Mouse (Mus musculus): ENCODE results near the gene Ttyh1.
"Not testable (repeated sequence)": the region's sequence is repeated elsewhere in the genome, so short reads cannot be mapped to it uniquely, and the experiment has no call there.

Ttyh1 gene

DNA sequence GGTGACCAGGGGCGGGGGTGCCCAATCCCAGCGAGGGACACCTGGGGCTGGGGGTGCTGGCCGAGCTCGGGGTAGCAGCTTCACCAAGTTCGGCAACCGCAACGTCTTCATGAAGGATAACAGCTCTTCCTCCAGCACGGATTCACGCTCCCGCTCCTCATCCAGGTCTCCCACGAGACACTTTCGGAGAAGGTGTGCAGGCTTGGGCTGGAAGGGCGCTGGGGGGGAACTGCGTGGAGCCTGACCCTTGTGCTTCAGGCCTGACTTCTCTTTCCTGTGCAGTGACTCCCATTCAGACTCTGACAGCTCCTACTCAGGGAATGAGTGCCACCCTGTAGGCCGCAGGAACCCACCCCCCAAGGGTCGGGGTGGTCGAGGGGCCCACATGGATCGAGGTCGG is 24.3 kb downstream of the Ttyh1 start:
- DNase-seq (ENCODE audit: low read depth, low spot score) = no peak

- no peak for DNase-seq (ENCODE audit: low read depth, low spot score)
Measured at GRCm38 (mm10) chr7:4144046-4144445, 24.8 kb downstream of the Ttyh1 start.

DNA sequence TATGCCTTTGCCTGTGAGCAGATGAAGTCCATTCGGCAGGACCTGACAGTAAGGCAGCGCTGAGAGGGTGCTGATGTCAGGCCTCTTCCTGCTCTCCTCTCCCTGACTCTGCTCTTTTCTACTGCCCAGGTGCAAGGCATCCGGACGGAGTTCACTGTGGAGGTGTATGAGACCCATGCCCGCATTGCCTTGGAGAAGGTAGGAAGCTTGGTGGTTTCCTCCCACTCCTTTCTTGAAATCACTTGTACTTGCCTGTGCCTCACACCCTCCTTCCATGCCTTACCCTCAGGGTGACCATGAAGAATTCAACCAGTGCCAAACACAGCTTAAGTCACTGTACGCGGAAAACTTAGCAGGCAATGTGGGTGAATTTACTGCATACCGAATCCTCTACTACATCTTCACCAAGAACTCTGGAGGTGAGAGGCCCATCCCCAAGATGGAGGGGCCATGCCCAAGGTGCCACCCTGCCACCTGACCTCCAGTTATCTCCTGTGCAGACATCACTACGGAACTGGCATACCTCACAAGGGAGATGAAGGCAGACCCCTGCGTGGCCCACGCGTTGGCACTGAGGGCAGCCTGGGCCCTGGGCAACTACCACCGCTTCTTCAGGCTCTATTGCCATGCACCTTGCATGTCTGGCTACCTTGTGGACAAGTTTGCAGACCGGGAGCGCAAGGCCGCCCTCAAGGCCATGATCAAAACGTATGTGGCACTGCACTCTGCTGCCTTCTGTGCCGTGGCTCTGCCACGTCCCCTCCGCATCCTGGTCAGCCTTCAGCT is 25.8 kb downstream of the Ttyh1 start:
- DNase-seq (ENCODE audit: low read depth, low spot score) = no peak

GRCm38 (mm10) chr7:4145552-4146190 is 26.5 kb downstream of the Ttyh1 start:
- DNase-seq (ENCODE audit: low read depth, low spot score) = peak; percentile 76

DNA sequence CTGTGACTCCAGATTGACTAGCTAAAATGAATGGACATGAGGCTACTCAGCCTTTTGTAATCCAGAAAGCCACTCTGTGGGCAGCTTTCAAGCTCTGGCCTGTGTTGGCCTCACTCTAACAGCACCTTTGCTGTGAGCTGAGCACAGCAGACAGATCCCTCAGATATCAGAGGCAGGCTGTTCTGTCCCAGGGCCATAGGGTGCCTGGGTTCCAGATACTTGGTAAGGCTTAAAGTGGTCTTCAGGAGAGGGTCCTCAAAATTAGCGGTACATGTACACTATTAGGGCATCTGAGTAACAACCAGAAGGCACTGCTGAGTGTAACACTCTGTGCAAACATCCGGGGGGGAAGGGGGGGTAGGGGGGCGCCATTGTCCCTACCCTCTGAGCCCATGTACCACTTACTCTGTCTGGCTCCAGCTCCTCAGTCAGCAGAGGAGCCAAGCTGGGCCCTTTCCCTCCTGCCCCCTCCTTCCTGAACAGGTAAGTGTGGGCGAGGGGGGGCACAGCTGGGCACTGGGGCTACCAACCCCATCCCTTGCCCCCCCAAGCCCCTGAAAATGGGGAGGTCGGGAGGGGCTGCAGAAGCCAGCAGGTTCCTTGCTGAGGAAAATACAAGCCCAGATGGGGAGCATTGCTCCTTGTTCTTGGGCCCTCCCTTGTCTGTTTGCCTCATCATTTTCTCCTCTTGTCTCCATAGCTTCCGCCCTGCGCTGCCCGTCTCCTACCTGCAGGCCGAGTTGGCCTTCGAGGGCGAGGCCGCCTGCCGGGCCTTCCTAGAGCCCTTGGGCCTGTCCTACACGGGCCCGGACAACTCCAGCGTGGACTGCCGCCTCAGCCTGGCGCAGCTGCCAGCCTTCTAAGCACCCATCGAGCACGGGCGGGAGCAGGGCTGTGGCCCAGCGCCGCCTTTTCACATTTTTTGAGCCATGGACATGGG is 27.3 kb downstream of the Ttyh1 start:
- DNase-seq (ENCODE audit: low read depth, low spot score) = no peak

GRCm38 (mm10) chr7:4147371-4147770 is 28.2 kb downstream of the Ttyh1 start:
- no peak for DNase-seq (ENCODE audit: low read depth, low spot score)

DNA sequence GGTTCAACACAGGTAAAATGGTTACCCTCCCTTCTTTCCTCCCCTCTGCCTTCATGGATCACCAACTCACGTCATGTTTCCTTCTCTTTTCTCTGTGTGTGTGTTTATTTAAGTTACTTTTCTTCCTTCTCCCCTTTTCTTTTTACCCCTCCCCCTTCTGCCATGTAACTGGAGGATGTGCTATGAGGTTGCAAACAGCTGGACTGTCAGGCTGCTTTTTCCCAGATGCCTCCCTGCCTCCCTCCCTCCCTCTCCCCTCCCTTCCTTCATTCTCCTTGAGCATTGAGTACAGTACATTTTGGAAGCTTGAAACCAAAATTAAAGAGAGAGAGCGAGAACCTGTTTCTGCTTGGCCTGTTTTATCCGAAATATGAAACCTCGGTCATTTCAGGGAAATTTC is 28.6 kb downstream of the Ttyh1 start:
- DNase-seq (ENCODE audit: low read depth, low spot score) = no peak

- DNase-seq (ENCODE audit: low read depth, low spot score) = peak; percentile 50
Measured at GRCm38 (mm10) chr7:4148341-4149208, 29.4 kb downstream of the Ttyh1 start.

DNA sequence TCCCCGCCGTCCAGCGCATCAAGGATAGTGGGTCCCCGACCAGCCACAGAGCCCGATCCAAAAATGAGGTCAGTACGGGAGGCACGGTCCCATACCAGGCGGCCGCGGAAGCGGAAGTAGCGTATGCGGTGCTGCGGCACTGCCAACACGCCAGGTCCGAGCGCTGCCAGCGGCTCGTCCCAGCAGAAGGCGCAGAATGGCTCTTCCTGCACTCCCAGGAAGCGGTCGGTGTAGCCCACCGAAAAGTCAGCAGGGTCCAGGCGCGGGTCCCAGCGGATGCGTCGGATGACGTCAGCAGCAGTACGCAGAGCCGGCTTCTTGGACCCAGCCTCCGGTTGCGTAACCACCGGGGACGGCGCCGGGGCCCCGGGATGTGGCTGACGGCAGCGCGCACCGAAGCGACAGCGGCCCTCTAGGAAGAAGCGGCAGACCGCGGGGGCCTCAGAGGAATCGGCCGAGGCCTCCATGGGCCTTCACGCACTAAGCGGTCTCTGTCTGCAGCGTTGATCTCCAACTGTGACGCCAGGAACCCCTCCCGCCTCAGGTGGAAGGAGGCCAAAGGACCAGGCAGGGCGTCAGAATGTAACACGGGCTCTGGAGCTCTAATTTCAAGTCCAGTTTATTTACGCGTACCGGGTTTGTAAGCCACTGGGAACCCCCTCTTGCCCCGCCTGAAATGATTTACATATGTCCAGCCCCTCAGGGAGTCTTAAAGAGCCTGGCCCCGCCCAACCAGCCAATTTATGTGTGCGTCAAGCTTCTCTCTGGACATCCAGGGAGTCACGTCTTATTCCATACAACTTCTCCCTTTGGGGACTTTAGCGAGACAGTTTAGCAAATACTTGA is 30.2 kb downstream of the Ttyh1 start:
- peak; percentile 95 for DNase-seq (ENCODE audit: low read depth, low spot score)

DNA sequence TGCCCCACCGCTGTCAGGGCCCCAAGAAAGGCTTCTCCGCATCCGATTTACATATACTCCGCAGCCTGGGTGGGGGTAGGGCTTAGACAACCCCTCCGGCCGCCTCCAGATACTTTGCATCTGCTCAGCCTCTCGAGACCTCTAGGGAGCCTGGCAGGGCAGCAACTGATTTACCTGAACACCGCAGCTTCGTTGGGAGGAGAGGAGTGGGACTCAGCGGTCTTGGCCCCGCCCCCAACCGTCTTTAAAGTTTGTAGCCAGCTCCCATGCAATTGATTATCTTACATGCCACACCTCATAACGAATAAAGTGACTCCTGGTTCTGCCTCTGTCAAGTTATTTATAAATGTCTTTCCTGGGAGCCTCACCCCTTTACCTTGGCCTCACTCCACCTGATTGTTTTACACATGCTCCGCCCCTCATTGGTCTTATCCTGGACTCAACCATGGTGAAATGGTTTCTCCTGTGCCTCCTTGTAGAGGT is 30.9 kb downstream of the Ttyh1 start, which contains the start of gene Leng9:
Leng9 (minus strand) TSS at position 316 of the 483 bp plus-strand sequence.
- no peak for DNase-seq (ENCODE audit: low read depth, low spot score)

- peak; percentile 66 for DNase-seq (ENCODE audit: low read depth, low spot score)
Measured at GRCm38 (mm10) chr7:4150811-4151221, 31.6 kb downstream of the Ttyh1 start.

- no peak for DNase-seq (ENCODE audit: low read depth, low spot score)
Measured at GRCm38 (mm10) chr7:4151241-4151640, 32.0 kb downstream of the Ttyh1 start.

GRCm38 (mm10) chr7:4154356-4154755 is 35.1 kb downstream of the Ttyh1 start:
- no peak for DNase-seq (ENCODE audit: low read depth, low spot score)

GRCm38 (mm10) chr7:4154976-4155375 is 35.8 kb downstream of the Ttyh1 start:
- peak; percentile 88 for DNase-seq (ENCODE audit: low read depth, low spot score)

DNA sequence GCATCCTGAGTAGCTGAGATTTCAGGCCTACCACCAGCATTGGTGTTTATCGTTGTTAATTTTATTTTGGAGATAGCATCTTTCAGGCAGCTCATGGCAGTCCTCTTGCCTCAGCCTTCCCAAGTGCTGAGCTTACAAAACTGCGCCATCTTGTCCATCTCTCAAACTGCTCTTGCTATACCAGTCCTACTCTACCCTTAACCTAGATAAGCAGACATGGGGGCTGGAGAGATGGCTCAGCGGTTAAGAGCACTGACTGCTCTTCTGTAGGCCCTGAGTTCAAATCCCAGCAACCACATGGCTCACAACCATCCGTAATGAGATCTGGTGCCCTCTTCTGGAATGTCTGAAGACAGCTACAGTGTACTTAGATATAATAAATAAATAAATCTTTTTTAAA is 42.4 kb downstream of the Ttyh1 start:
- not testable (repeated sequence) for DNase-seq (ENCODE audit: low read depth, low spot score)

GRCm38 (mm10) chr7:4163571-4164072 is 44.4 kb downstream of the Ttyh1 start:
- DNase-seq (ENCODE audit: low read depth, low spot score) = peak; percentile 77

GRCm38 (mm10) chr7:4164090-4164910 is 45.1 kb downstream of the Ttyh1 start, which contains the start of gene Cdc42ep5:
Gene Cdc42ep5, minus strand, starts transcription at chr7:4164860.
- peak; percentile 89 for DNase-seq (ENCODE audit: low read depth, low spot score)

- DNase-seq (ENCODE audit: low read depth, low spot score) = no peak
Measured at GRCm38 (mm10) chr7:4165286-4165685, 46.1 kb downstream of the Ttyh1 start.

GRCm38 (mm10) chr7:4167098-4167497 is 47.9 kb downstream of the Ttyh1 start:
- DNase-seq (ENCODE audit: low read depth, low spot score) = no peak
